Mouse (Mus musculus): ENCODE results near the gene Ugt8a. TPM values are rescaled to one million over a fixed set of nuclear protein-coding genes. Genes with fewer than 3 reads are reported as not detected.

The Ugt8a gene
- polyA plus RNA-seq (2012; rRNA removed): 0.29 and 0.32 TPM in 2 replicates
- polyA plus RNA-seq (2014; fragmentation: Nextera tagmentation; extraction: Ambion mirVana): 0.25 and 0.88 TPM in 2 replicates

- H3K9ac ChIP-seq (ENCODE audit: low read depth, low read length, severe bottlenecking): peak within 1 kb of the TSS; percentile 16; the same call in 1 of the 2 replicates
- H3K27me3 ChIP-seq (ENCODE audit: control insufficient read depth, insufficient read depth, low read length): peaks cover 35% of the 10 kb centered on the region
- no peaks in the 10 kb centered on the region for H3K9me3 ChIP-seq (ENCODE audit: control insufficient read depth, low read length)
- TF ChIP-seq POLR2A (IDR thresholded peaks at IDR 0.05; ENCODE audit: borderline replicate concordance, extremely low read depth, insufficient read depth, insufficient read length): no peak
- peak within 1 kb of the TSS; percentile 51 for H3K4me3 ChIP-seq (replicated peaks; ENCODE audit: low read length)
- no peaks in the 10 kb centered on the region for H3K36me3 ChIP-seq (ENCODE audit: control insufficient read depth, insufficient read depth, low read length)
- DNase-seq (ENCODE audit: low spot score) (peak; percentile 11), ATAC-seq (ENCODE audit: low FRiP score, low read depth) (peak; percentile 64)
- under 1% methylated on average over 34 of the region's 85 CpGs for WGBS
- peak within 1 kb of the TSS; percentile 91 for H3K4me2 ChIP-seq (replicated peaks; ENCODE audit: low read depth, low read length, severe bottlenecking)
- H3K27ac ChIP-seq (replicated peaks; ENCODE audit: low read depth, low read length): no peak within 1 kb of the TSS
- peaks cover 4% of the 10 kb centered on the region; the same call in 1 of the 2 replicates for H3K4me1 ChIP-seq (ENCODE audit: control insufficient read depth, insufficient read depth, low read length)
Observed at GRCm38 (mm10) chr3:125938092-125938755, at the start of gene Ugt8a. Gene Ugt8a (minus strand): TSS chr3:125938619.

GRCm38 (mm10) chr3:125986639-125987038 lies 48.2 kb upstream of the Ugt8a start:
- no peak for ATAC-seq (ENCODE audit: low FRiP score, low read depth)
- DNase-seq (ENCODE audit: low spot score): no peak
- Histone ChIP-seq H3K9ac (ENCODE audit: low read depth, low read length, severe bottlenecking) (no peak overlapping the region), H3K9me3 (ENCODE audit: control insufficient read depth, low read length) (no peaks in the 10 kb centered on the region), H3K36me3 (ENCODE audit: control insufficient read depth, insufficient read depth, low read length) (no peaks in the 10 kb centered on the region), H3K4me1 (ENCODE audit: control insufficient read depth, insufficient read depth, low read length) (no peaks in the 10 kb centered on the region), H3K27ac (replicated peaks; ENCODE audit: low read depth, low read length) (no peak overlapping the region), H3K4me3 (replicated peaks; ENCODE audit: low read length) (no peak overlapping the region), H3K27me3 (ENCODE audit: control insufficient read depth, insufficient read depth, low read length) (no peaks in the 10 kb centered on the region), H3K4me2 (replicated peaks; ENCODE audit: low read depth, low read length, severe bottlenecking) (no peak overlapping the region)
- no peak for TF ChIP-seq POLR2A (IDR thresholded peaks at IDR 0.05; ENCODE audit: borderline replicate concordance, extremely low read depth, insufficient read depth, insufficient read length)

GRCm38 (mm10) chr3:125983707-125984420 lies 45.4 kb upstream of the Ugt8a start:
- no peak overlapping the region for H3K27ac ChIP-seq (replicated peaks; ENCODE audit: low read depth, low read length)
- H3K4me2 ChIP-seq (replicated peaks; ENCODE audit: low read depth, low read length, severe bottlenecking): no peak overlapping the region
- no peak for ATAC-seq (ENCODE audit: low FRiP score, low read depth)
- H3K27me3 ChIP-seq (ENCODE audit: control insufficient read depth, insufficient read depth, low read length): no peaks in the 10 kb centered on the region
- H3K4me3 ChIP-seq (replicated peaks; ENCODE audit: low read length): no peak overlapping the region
- TF ChIP-seq POLR2A (IDR thresholded peaks at IDR 0.05; ENCODE audit: borderline replicate concordance, extremely low read depth, insufficient read depth, insufficient read length): no peak
- no peaks in the 10 kb centered on the region for H3K9me3 ChIP-seq (ENCODE audit: control insufficient read depth, low read length)
- no peak for DNase-seq (ENCODE audit: low spot score)
- no peaks in the 10 kb centered on the region for H3K4me1 ChIP-seq (ENCODE audit: control insufficient read depth, insufficient read depth, low read length)
- no peaks in the 10 kb centered on the region for H3K36me3 ChIP-seq (ENCODE audit: control insufficient read depth, insufficient read depth, low read length)
- WGBS: 86% methylated on average over 2 of the region's 2 CpGs
- no peak overlapping the region for H3K9ac ChIP-seq (ENCODE audit: low read depth, low read length, severe bottlenecking)

- no peak overlapping the region for H3K4me3 ChIP-seq (replicated peaks; ENCODE audit: low read length)
- no peak for TF ChIP-seq POLR2A (IDR thresholded peaks at IDR 0.05; ENCODE audit: borderline replicate concordance, extremely low read depth, insufficient read depth, insufficient read length)
Observed at GRCm38 (mm10) chr3:125979475-125979874, 41.1 kb upstream of the Ugt8a start.

GRCm38 (mm10) chr3:125975899-125976298 lies 37.5 kb upstream of the Ugt8a start:
- H3K27ac ChIP-seq (replicated peaks; ENCODE audit: low read depth, low read length): no peak overlapping the region
- WGBS: 60% methylated on average over 4 of the region's 4 CpGs
- TF ChIP-seq POLR2A (IDR thresholded peaks at IDR 0.05; ENCODE audit: borderline replicate concordance, extremely low read depth, insufficient read depth, insufficient read length): no peak
- ATAC-seq (ENCODE audit: low FRiP score, low read depth): no peak
- H3K27me3 ChIP-seq (ENCODE audit: control insufficient read depth, insufficient read depth, low read length): no peaks in the 10 kb centered on the region
- H3K4me2 ChIP-seq (replicated peaks; ENCODE audit: low read depth, low read length, severe bottlenecking): no peak overlapping the region
- H3K4me1 ChIP-seq (ENCODE audit: control insufficient read depth, insufficient read depth, low read length): no peaks in the 10 kb centered on the region
- DNase-seq (ENCODE audit: low spot score): no peak
- H3K9me3 ChIP-seq (ENCODE audit: control insufficient read depth, low read length): no peaks in the 10 kb centered on the region
- no peak overlapping the region for H3K4me3 ChIP-seq (replicated peaks; ENCODE audit: low read length)
- H3K36me3 ChIP-seq (ENCODE audit: control insufficient read depth, insufficient read depth, low read length): no peaks in the 10 kb centered on the region
- H3K9ac ChIP-seq (ENCODE audit: low read depth, low read length, severe bottlenecking): no peak overlapping the region

More at GRCm38 (mm10) chr3:125979475-125979874, 41.1 kb upstream of the Ugt8a start:
- Histone ChIP-seq H3K27ac (replicated peaks; ENCODE audit: low read depth, low read length) (no peak overlapping the region), H3K9ac (ENCODE audit: low read depth, low read length, severe bottlenecking) (no peak overlapping the region), H3K4me2 (replicated peaks; ENCODE audit: low read depth, low read length, severe bottlenecking) (no peak overlapping the region), H3K27me3 (ENCODE audit: control insufficient read depth, insufficient read depth, low read length) (no peaks in the 10 kb centered on the region), H3K36me3 (ENCODE audit: control insufficient read depth, insufficient read depth, low read length) (no peaks in the 10 kb centered on the region), H3K9me3 (ENCODE audit: control insufficient read depth, low read length) (no peaks in the 10 kb centered on the region), H3K4me1 (ENCODE audit: control insufficient read depth, insufficient read depth, low read length) (no peaks in the 10 kb centered on the region)
- ATAC-seq (ENCODE audit: low FRiP score, low read depth): no peak
- WGBS: 89% methylated on average over 3 of the region's 3 CpGs
- DNase-seq (ENCODE audit: low spot score): no peak

Data from limb, embryonic 14.5 days (tissue).